Mouse (Mus musculus) stomach, postnatal 0 days (tissue): ENCODE results near the gene Zbtb37.

Source experiments
- CTCF ChIP-seq: IDR thresholded peaks from 2 replicates; pipeline ENCODE4 v1.5.1; 2016; ENCODE audit warnings: antibody characterized with exemption, low read depth, mild to moderate bottlenecking, moderate library complexity
- EP300 ChIP-seq: optimal IDR thresholded peaks from 2 replicates; pipeline ENCODE3; 2016; ENCODE audit warnings: antibody characterized with exemption

GRCm38 (mm10) chr1:161037026-161037425 is 2.4 kb upstream of the Zbtb37 start:
- no peak for TF ChIP-seq EP300
- no peak for TF ChIP-seq CTCF
